Mouse (Mus musculus) MEL (cell line): ENCODE measurements at regions not wholly inside any gene's neighbourhood (a gene's known extent, or its start where the extent isn't known, plus 50 kb on each side); places are given as distances from the start of the nearest gene placed in this dataset.

ENCODE experiments used
- DNase-seq: peaks from one replicate; pipeline ENCODE4 v3.0.0; 2011; ENCODE audit warnings: low read depth, low spot score
- H3K27ac ChIP-seq: 2 replicates; pipeline ENCODE4 v1.5.1; 2012; ENCODE audit warnings: low read depth, mild to moderate bottlenecking, control low read depth, low read length, moderate library complexity; ENCODE audit not compliant: control insufficient read depth
- H3K27me3 ChIP-seq, 2 experiments: fragments of 150-350 bp in 1 of 2; sonication (generic) in 1 of 2; 2 replicates each; pipeline ENCODE4 v1.6.1; 2012; ENCODE audit warnings: low read length in 2 of 2, mild to moderate bottlenecking in 2 of 2, improper control_type of control experiment in 1 of 2, moderate library complexity in 1 of 2; ENCODE audit not compliant: insufficient read depth in 2 of 2, control insufficient read depth in 1 of 2
- H3K36me3 ChIP-seq, 2 experiments: 2 replicates each; pipeline ENCODE4 v1.6.1; 2012 to 2014; ENCODE audit warnings: low read length in 2 of 2, improper control_type of control experiment in 1 of 2, inconsistent platforms in 1 of 2, mild to moderate bottlenecking in 1 of 2; ENCODE audit not compliant: insufficient read depth in 2 of 2, control insufficient read depth in 1 of 2
- H3K4me1 ChIP-seq, 2 experiments: fragments of 150-350 bp in 1 of 2; sonication (generic) in 1 of 2; 2 replicates each; pipeline ENCODE4 v1.6.1; 2012; ENCODE audit warnings: low read length in 2 of 2, improper control_type of control experiment in 1 of 2, mild to moderate bottlenecking in 1 of 2; ENCODE audit not compliant: insufficient read depth in 2 of 2, control insufficient read depth in 1 of 2
- H3K4me3 ChIP-seq, 2 experiments: fragments of 150-350 bp in 1 of 2; sonication (generic) in 1 of 2; 2 replicates each; pipeline ENCODE4 v1.5.1; 2012; ENCODE audit warnings: low read depth in 2 of 2, low read length in 2 of 2, mild to moderate bottlenecking in 2 of 2, moderate library complexity in 2 of 2, control low read depth in 1 of 2, improper control_type of control experiment in 1 of 2; ENCODE audit not compliant: control insufficient read depth in 1 of 2, insufficient read depth in 1 of 2
- H3K79me2 ChIP-seq: 2 replicates; pipeline ENCODE4 v1.6.1; 2012; ENCODE audit warnings: mild to moderate bottlenecking, low read length, moderate library complexity; ENCODE audit not compliant: control insufficient read depth, poor library complexity, insufficient read depth
- H3K9ac ChIP-seq: 2 replicates; pipeline ENCODE4 v1.6.1; 2012; ENCODE audit warnings: low read depth, mild to moderate bottlenecking, control low read depth, low read length, moderate library complexity; ENCODE audit not compliant: control insufficient read depth, poor library complexity, severe bottlenecking
- H3K9me3 ChIP-seq: fragments of 150-350 bp; sonication (generic); replicated peaks from 2 replicates; pipeline ENCODE4 v1.6.1; 2012; ENCODE audit warnings: mild to moderate bottlenecking, low read length, improper control_type of control experiment, moderate library complexity; ENCODE audit not compliant: insufficient read depth
- BHLHE40 ChIP-seq: IDR thresholded peaks from 2 replicates; pipeline ENCODE4 v1.6.1; 2012; ENCODE audit warnings: low read depth, mild to moderate bottlenecking, inconsistent platforms, low read length, improper control_type of control experiment, borderline replicate concordance
- CHD1 ChIP-seq: IDR thresholded peaks from 2 replicates; pipeline ENCODE4 v1.6.1; 2012; ENCODE audit warnings: low read depth, mild to moderate bottlenecking, inconsistent platforms, low read length, improper control_type of control experiment
- CTCF ChIP-seq, 3 experiments: IDR thresholded peaks in 2 of 3; conservative IDR thresholded peaks in 1 of 3; 2 replicates each; pipeline ENCODE4 v1.5.1; 2011 to 2012; ENCODE audit warnings: low read length in 3 of 3, low read depth in 2 of 3, mild to moderate bottlenecking in 2 of 3, improper control_type of control experiment in 1 of 3, inconsistent platforms in 1 of 3, mixed read lengths in 1 of 3, moderate library complexity in 1 of 3; ENCODE audit not compliant: control insufficient read depth in 1 of 3, insufficient read depth in 1 of 3, poor library complexity in 1 of 3, severe bottlenecking in 1 of 3
- E2F4 ChIP-seq: IDR thresholded peaks from 2 replicates; pipeline ENCODE4 v1.6.1; 2011; ENCODE audit warnings: low read depth, low read length, improper control_type of control experiment, borderline replicate concordance
- ETS1 ChIP-seq: IDR thresholded peaks from 2 replicates; pipeline ENCODE4 v1.6.1; 2012; ENCODE audit warnings: low read depth, mild to moderate bottlenecking, inconsistent platforms, low read length, improper control_type of control experiment, moderate library complexity
- GATA1 ChIP-seq: IDR thresholded peaks from 2 replicates; pipeline ENCODE4 v1.6.1; 2011; ENCODE audit warnings: low read depth, low read length, improper control_type of control experiment
- HCFC1 ChIP-seq: IDR thresholded peaks from 2 replicates; pipeline ENCODE4 v1.6.1; 2012; ENCODE audit warnings: low read depth, mild to moderate bottlenecking, inconsistent platforms, low read length, improper control_type of control experiment, moderate library complexity
- KAT2A ChIP-seq: conservative IDR thresholded peaks from 2 replicates; pipeline ENCODE4 v1.6.1; 2012; ENCODE audit warnings: low read depth, low read length, improper control_type of control experiment, inconsistent platforms
- MAZ ChIP-seq: IDR thresholded peaks from 2 replicates; pipeline ENCODE4 v1.6.1; 2012; ENCODE audit warnings: low read depth, mild to moderate bottlenecking, inconsistent platforms, low read length, improper control_type of control experiment
- MXI1 ChIP-seq: IDR thresholded peaks from 2 replicates; pipeline ENCODE4 v1.6.1; 2011; ENCODE audit warnings: mild to moderate bottlenecking, low read depth, low read length, improper control_type of control experiment
- MYB ChIP-seq: IDR thresholded peaks from 2 replicates; pipeline ENCODE4 v1.6.1; 2011; ENCODE audit warnings: mild to moderate bottlenecking, low read depth, low read length, improper control_type of control experiment
- NELFE ChIP-seq: IDR thresholded peaks from 2 replicates; pipeline ENCODE4 v1.6.1; 2011; ENCODE audit warnings: low read depth, low read length, improper control_type of control experiment
- NRF1 ChIP-seq: IDR thresholded peaks from 2 replicates; pipeline ENCODE4 v1.6.1; 2014; ENCODE audit warnings: low read depth, mild to moderate bottlenecking, inconsistent platforms, low read length, improper control_type of control experiment, moderate library complexity; ENCODE audit not compliant: poor library complexity, insufficient read depth, severe bottlenecking
- POLR2AphosphoS2 ChIP-seq: IDR thresholded peaks from 2 replicates; pipeline ENCODE4 v1.6.1; 2011; ENCODE audit warnings: low read length, improper control_type of control experiment
- POLR2AphosphoS5 ChIP-seq: IDR thresholded peaks from 2 replicates; pipeline ENCODE4 v1.6.1; 2012; ENCODE audit warnings: low read depth, borderline replicate concordance, mild to moderate bottlenecking, inconsistent platforms, low read length, moderate library complexity, mixed read lengths
- RAD21 ChIP-seq: IDR thresholded peaks from 2 replicates; pipeline ENCODE4 v1.6.1; 2011; ENCODE audit warnings: mild to moderate bottlenecking, low read depth, low read length, improper control_type of control experiment
- RCOR1 ChIP-seq: IDR thresholded peaks from 2 replicates; pipeline ENCODE4 v1.6.1; 2012; ENCODE audit warnings: low read depth, mild to moderate bottlenecking, inconsistent platforms, low read length, improper control_type of control experiment
- SIN3A ChIP-seq: IDR thresholded peaks from 2 replicates; pipeline ENCODE4 v1.6.1; 2012; ENCODE audit warnings: low read length, improper control_type of control experiment, inconsistent platforms
- SMC3 ChIP-seq: IDR thresholded peaks from 2 replicates; pipeline ENCODE4 v1.6.1; 2011; ENCODE audit warnings: low read depth, low read length, improper control_type of control experiment
- TBP ChIP-seq: IDR thresholded peaks from 2 replicates; pipeline ENCODE4 v1.8.0; 2011; ENCODE audit warnings: low read depth, low read length, improper control_type of control experiment
- UBTF ChIP-seq: IDR thresholded peaks from 2 replicates; pipeline ENCODE4 v1.6.1; 2012; ENCODE audit warnings: low read depth, mild to moderate bottlenecking, inconsistent platforms, low read length, improper control_type of control experiment, moderate library complexity, borderline replicate concordance; ENCODE audit not compliant: insufficient read depth
- USF1 ChIP-seq: IDR thresholded peaks from 2 replicates; pipeline ENCODE4 v1.6.1; 2014; ENCODE audit warnings: low read depth, mild to moderate bottlenecking, inconsistent platforms, low read length, improper control_type of control experiment, moderate library complexity
- USF2 ChIP-seq, 2 experiments: IDR thresholded peaks; 2 replicates each; pipeline ENCODE4 v1.6.1; 2011 to 2012; ENCODE audit warnings: improper control_type of control experiment in 2 of 2, low read length in 2 of 2, borderline replicate concordance in 1 of 2, inconsistent platforms in 1 of 2, low read depth in 1 of 2, mild to moderate bottlenecking in 1 of 2; ENCODE audit not compliant: insufficient read depth in 1 of 2
- ZMIZ1 ChIP-seq: IDR thresholded peaks from 2 replicates; pipeline ENCODE4 v1.6.1; 2012; ENCODE audit warnings: low read depth, mild to moderate bottlenecking, inconsistent platforms, low read length, improper control_type of control experiment, moderate library complexity

- H3K27ac ChIP-seq: no peak overlapping the region
- DNase-seq: no peak
- H3K27me3 ChIP-seq: no peaks in the 10 kb centered on the region
Measured at GRCm38 (mm10) chr3:34734966-34735365, 84.8 kb downstream of the Sox2 start.

GRCm38 (mm10) chr3:34738001-34738400, 87.8 kb downstream of the Sox2 start:
- Histone ChIP-seq H3K9ac (no peak overlapping the region), H3K9me3 (no peaks in the 10 kb centered on the region), H3K4me3 (no peak overlapping the region), H3K27ac (no peak overlapping the region), H3K27me3 (no peaks in the 10 kb centered on the region), H3K79me2 (no peaks in the 10 kb centered on the region), H3K36me3 (no peaks in the 10 kb centered on the region), H3K4me1 (no peaks in the 10 kb centered on the region)
- no peak for DNase-seq
- TF ChIP-seq GATA1 (no peak), RCOR1 (no peak), KAT2A (no peak), MXI1 (no peak), NRF1 (no peak), CTCF (IDR thresholded peaks at IDR 0.05 in 2 of 3, conservative IDR thresholded peaks at IDR 0.05 in 1 of 3; ENCODE audit: control insufficient read depth in 1 of 3, insufficient read depth in 1 of 3, low read depth in 2 of 3, low read length in 3 of 3, poor library complexity in 1 of 3, severe bottlenecking in 1 of 3) (no peak), TBP (no peak), MYB (no peak), ZMIZ1 (no peak), RAD21 (no peak), HCFC1 (no peak)

More at GRCm38 (mm10) chr3:34734966-34735365, 84.8 kb downstream of the Sox2 start:
- Histone ChIP-seq H3K4me3 (no peak overlapping the region), H3K9me3 (no peaks in the 10 kb centered on the region), H3K79me2 (no peaks in the 10 kb centered on the region), H3K36me3 (no peaks in the 10 kb centered on the region), H3K4me1 (no peaks in the 10 kb centered on the region), H3K9ac (no peak overlapping the region)
- no peak for TF ChIP-seq MAZ
- TF ChIP-seq NELFE: no peak
- TF ChIP-seq NRF1: no peak
- no peak for TF ChIP-seq BHLHE40
- no peak for TF ChIP-seq ZMIZ1
- no peak for TF ChIP-seq E2F4
- no peak for TF ChIP-seq ETS1
- TF ChIP-seq SMC3: no peak
- no peak for TF ChIP-seq SIN3A
- no peak for TF ChIP-seq USF2 (IDR thresholded peaks at IDR 0.05; ENCODE audit: borderline replicate concordance in 1 of 2, insufficient read depth in 1 of 2, low read depth in 1 of 2, low read length in 2 of 2)
- TF ChIP-seq POLR2AphosphoS5: no peak
- TF ChIP-seq UBTF: no peak
- TF ChIP-seq POLR2AphosphoS2: no peak
- no peak for TF ChIP-seq RAD21
- TF ChIP-seq GATA1: no peak
- no peak for TF ChIP-seq CHD1
- no peak for TF ChIP-seq USF1
- no peak for TF ChIP-seq RCOR1
